Mouse (Mus musculus): Measurements from ENCODE around the gene Gbf1.

- TF ChIP-seq POLR2A (IDR thresholded peaks at IDR 0.05; ENCODE audit: low read depth, low read length): no peak
- no peak for TF ChIP-seq CTCF (IDR thresholded peaks at IDR 0.05; ENCODE audit: borderline replicate concordance, insufficient read depth, low read length)
Measured at GRCm38 (mm10) chr19:46286047-46286446, 133.7 kb downstream of the Gbf1 start.
